Mouse (Mus musculus): Measurements from ENCODE around the gene Insm1. TPM values are rescaled to one million over a fixed set of nuclear protein-coding genes. Genes with fewer than 3 reads are reported as not detected.

Insm1 gene
- polyA plus RNA-seq, 1 experiment from 2014 or later: not detected

DNA sequence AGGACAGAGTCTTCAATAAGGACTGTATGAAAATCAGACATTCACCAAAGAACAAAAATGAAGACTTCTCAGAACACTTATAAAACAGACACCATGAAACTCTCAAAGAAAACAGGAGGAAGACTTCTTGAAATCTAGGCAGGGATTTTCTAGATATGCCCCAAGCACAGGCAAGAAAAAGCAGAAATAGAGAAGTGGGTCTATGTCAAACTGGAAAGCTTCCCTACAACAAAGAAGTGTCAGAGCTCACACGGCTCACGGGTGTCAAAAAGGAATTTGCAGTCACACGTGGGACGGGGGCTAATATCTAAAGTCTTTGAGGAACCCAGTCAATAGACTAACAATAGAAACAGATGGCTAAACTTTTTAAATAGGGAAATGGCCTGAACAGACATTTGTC, 10.8 kb upstream of the Insm1 start:
- Histone ChIP-seq H3K27me3 (ENCODE audit: control insufficient read depth, insufficient read depth, low read length) (peaks cover 23% of the 10 kb centered on the region), H3K9me3 (ENCODE audit: control insufficient read depth, low read length) (no peaks in the 10 kb centered on the region), H3K4me1 (ENCODE audit: control insufficient read depth in 2 of 2, insufficient read depth in 2 of 2, low read length in 2 of 2) (no peaks in the 10 kb centered on the region; a peak in 1 of 4 replicates), H3K4me2 (ENCODE audit: low read length) (no peak overlapping the region), H3K9ac (ENCODE audit: low read length) (no peak overlapping the region), H3K36me3 (ENCODE audit: control insufficient read depth, insufficient read depth, low read length) (no peaks in the 10 kb centered on the region), H3K27ac (replicated peaks in 1 of 2; ENCODE audit: control insufficient read depth in 1 of 2, insufficient read depth in 1 of 2, low read depth in 2 of 2, low read length in 2 of 2) (no peak overlapping the region), H3K4me3 (ENCODE audit: control insufficient read depth in 1 of 2, insufficient read depth in 1 of 2, low read depth in 1 of 2, low read length in 2 of 2) (no peak overlapping the region)
- ATAC-seq (ENCODE audit: insufficient number of reproducible peaks, insufficient read depth, low FRiP score, low read depth): no peak
- 53% methylated on average over 4 of the region's 4 CpGs for WGBS

DNA sequence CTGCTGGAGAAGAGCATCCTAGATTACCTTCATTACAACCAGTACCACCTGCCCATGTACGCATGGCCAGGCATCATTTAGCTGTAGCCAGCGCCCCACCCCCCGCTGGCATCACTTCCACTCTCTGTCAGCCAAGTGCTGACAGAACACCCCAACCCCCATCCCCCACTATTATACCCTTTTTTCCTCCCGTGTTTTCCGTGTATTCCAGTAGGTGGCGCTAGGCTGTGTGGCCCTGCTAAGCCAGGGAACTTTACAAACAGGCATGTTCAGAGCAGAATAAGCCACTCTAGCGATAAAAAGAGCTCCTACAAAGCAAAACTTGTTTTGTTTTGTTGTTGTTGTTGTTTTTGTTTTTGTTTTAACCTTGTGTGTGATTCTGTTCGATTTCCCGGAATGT, 7.0 kb upstream of the Insm1 start:
- H3K9ac ChIP-seq (ENCODE audit: low read length): no peak overlapping the region
- WGBS: under 1% methylated on average over 9 of the region's 9 CpGs
- no peaks in the 10 kb centered on the region for H3K9me3 ChIP-seq (ENCODE audit: control insufficient read depth, low read length)
- no peak overlapping the region for H3K27ac ChIP-seq (replicated peaks in 1 of 2; ENCODE audit: control insufficient read depth in 1 of 2, insufficient read depth in 1 of 2, low read depth in 2 of 2, low read length in 2 of 2)
- no peaks in the 10 kb centered on the region for H3K36me3 ChIP-seq (ENCODE audit: control insufficient read depth, insufficient read depth, low read length)
- ATAC-seq (ENCODE audit: insufficient number of reproducible peaks, insufficient read depth, low FRiP score, low read depth): no peak
- peaks cover 15% of the 10 kb centered on the region in 2 experiments for H3K4me1 ChIP-seq (ENCODE audit: control insufficient read depth in 2 of 2, insufficient read depth in 2 of 2, low read length in 2 of 2)
- H3K4me2 ChIP-seq (ENCODE audit: low read length): no peak overlapping the region
- no peak overlapping the region for H3K4me3 ChIP-seq (ENCODE audit: control insufficient read depth in 1 of 2, insufficient read depth in 1 of 2, low read depth in 1 of 2, low read length in 2 of 2)
- peaks cover 54% of the 10 kb centered on the region for H3K27me3 ChIP-seq (ENCODE audit: control insufficient read depth, insufficient read depth, low read length)

DNA sequence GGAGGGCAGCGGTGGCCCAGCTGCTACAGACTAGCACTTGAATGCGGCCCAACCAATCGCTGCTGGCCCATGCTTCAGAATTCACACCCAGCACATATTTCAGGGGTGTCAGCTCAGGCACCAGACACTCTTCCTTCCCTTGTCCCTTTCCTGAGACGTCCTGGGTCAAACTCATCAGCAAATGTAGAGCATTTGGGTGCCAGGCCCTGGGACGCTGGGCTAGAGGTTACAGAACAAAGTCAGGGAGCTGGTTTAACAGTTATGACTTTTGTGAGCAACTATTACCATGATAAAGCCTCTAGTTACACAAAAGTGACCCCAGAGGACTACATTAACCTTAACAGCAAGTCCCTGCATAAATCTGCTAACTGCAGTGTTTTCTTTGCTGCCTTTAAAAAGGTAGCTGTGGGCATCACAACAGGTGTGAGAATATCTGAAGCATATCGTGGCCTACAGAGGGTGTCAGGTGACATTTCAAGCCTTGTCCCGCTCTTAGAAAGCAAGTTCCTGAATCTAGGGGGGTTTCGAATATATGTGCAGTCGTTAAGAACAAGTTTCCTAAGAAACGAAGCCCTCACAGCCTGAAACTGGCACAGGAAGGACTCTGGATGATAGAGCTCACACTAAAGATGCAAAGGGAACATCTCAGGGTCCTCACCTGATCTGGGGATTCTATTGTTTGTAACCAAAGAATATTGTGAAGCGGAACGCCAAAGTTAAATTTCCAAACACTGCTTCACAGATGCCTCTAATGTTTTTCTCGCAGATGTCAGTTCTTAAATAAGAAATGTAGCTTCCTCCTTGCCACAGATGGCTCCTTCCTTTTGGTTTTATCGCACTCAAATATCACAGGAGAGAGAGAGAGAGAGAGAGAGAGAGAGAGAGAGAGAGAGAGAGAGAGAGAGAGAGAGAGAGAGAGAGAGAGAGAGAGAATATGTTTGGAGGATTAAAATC, 5.3 kb upstream of the Insm1 start:
- peaks cover 15 to 23% of the 10 kb centered on the region in 2 experiments for H3K4me1 ChIP-seq (ENCODE audit: control insufficient read depth in 2 of 2, insufficient read depth in 2 of 2, low read length in 2 of 2)
- WGBS: 24% methylated on average over 14 of the region's 14 CpGs
- H3K4me3 ChIP-seq (ENCODE audit: control insufficient read depth in 1 of 2, insufficient read depth in 1 of 2, low read depth in 1 of 2, low read length in 2 of 2): no peak overlapping the region
- no peak overlapping the region for H3K9ac ChIP-seq (ENCODE audit: low read length)
- ATAC-seq (ENCODE audit: insufficient number of reproducible peaks, insufficient read depth, low FRiP score, low read depth): no peak
- H3K4me2 ChIP-seq (ENCODE audit: low read length): no peak overlapping the region
- no peak overlapping the region for H3K27ac ChIP-seq (replicated peaks in 1 of 2; ENCODE audit: control insufficient read depth in 1 of 2, insufficient read depth in 1 of 2, low read depth in 2 of 2, low read length in 2 of 2)
- H3K9me3 ChIP-seq (ENCODE audit: control insufficient read depth, low read length): no peaks in the 10 kb centered on the region
- H3K36me3 ChIP-seq (ENCODE audit: control insufficient read depth, insufficient read depth, low read length): no peaks in the 10 kb centered on the region
- H3K27me3 ChIP-seq (ENCODE audit: control insufficient read depth, insufficient read depth, low read length): peaks cover 68% of the 10 kb centered on the region

DNA sequence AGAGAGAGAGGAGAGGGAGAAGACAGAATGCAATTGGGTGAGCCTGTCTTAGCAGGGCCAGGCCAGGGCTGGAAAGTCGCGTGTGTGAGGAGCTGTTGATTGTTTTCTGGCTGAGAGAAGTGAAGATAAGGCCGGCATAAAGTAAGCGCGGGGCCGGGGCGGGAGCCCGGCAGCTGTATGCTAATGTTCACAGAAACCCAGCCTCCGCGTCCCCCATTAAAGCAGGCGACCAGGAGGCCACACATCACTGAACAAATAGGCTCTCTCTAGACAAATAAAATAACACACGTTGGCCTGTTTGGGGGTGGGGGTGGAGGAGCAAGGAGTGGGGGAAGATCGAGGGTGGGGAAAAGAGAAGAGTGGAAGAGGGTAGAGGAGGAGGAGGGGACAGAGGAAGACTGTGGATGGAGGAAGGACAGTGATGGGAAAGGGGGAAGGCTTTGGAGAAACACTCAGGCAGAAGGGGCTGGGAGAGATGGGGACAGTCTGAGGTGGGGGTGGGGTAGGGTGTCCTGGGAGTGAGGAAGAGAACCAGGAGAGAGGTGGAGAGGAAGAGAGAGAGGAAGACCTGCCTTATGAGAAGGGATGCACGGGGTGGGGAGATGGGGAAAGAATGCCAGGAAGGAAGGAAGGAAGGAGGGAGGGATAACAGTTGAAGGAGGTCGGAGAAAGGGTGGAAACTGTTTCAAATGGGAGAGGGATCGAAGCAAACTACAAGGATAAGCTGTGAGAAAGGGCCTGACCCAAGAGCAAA, 4.3 kb upstream of the Insm1 start:
- peak overlapping the region in 1 of 2 experiments; percentile 41; a peak in 2 of 4 replicates for H3K4me3 ChIP-seq (ENCODE audit: control insufficient read depth in 1 of 2, insufficient read depth in 1 of 2, low read depth in 1 of 2, low read length in 2 of 2)
- peaks cover 15 to 32% of the 10 kb centered on the region in 2 experiments for H3K4me1 ChIP-seq (ENCODE audit: control insufficient read depth in 2 of 2, insufficient read depth in 2 of 2, low read length in 2 of 2)
- peak overlapping the region; percentile 66 for H3K4me2 ChIP-seq (ENCODE audit: low read length)

DNA sequence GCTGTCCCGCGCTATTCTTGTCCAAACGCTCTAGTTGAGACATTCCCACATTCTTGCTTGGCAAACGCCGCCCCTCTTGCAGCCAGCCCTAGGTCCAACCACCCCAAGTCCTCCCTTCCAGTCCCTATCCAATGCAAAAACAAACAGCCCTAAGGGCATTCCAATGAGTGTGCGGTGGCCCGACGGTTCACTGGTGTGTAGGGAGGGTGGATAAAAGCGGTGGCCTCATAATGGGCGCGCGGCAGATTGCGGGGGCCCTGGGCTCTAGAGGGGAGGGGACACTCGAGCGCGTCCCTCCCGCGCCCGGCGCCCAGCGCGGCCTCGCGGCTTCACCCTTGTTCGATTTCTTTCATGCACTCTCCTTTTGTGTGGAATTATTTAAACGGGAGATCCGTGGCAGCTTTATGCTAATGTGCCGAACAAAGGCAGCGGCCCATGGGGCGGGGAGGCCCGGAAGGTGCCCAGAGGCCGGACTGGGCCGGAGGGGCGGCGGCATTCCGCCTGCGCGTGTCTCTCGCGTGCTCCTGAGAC, 3.5 kb upstream of the Insm1 start:
- Histone ChIP-seq H3K4me3 (ENCODE audit: control insufficient read depth in 1 of 2, insufficient read depth in 1 of 2, low read depth in 1 of 2, low read length in 2 of 2) (peak overlapping the region; percentile 28 to 41), H3K27me3 (ENCODE audit: control insufficient read depth, insufficient read depth, low read length) (peaks cover 80% of the 10 kb centered on the region), H3K27ac (replicated peaks in 1 of 2; ENCODE audit: control insufficient read depth in 1 of 2, insufficient read depth in 1 of 2, low read depth in 2 of 2, low read length in 2 of 2) (no peak overlapping the region), H3K4me1 (ENCODE audit: control insufficient read depth in 2 of 2, insufficient read depth in 2 of 2, low read length in 2 of 2) (peaks cover 15 to 40% of the 10 kb centered on the region in 2 experiments), H3K36me3 (ENCODE audit: control insufficient read depth, insufficient read depth, low read length) (no peaks in the 10 kb centered on the region), H3K4me2 (ENCODE audit: low read length) (peak overlapping the region; percentile 66), H3K9me3 (ENCODE audit: control insufficient read depth, low read length) (no peaks in the 10 kb centered on the region), H3K9ac (ENCODE audit: low read length) (no peak overlapping the region)
- no peak for ATAC-seq (ENCODE audit: insufficient number of reproducible peaks, insufficient read depth, low FRiP score, low read depth)
- WGBS: under 1% methylated on average over 40 of the region's 40 CpGs

More for the DNA sequence above, 4.3 kb upstream of the Insm1 start:
- H3K36me3 ChIP-seq (ENCODE audit: control insufficient read depth, insufficient read depth, low read length): no peaks in the 10 kb centered on the region
- H3K9ac ChIP-seq (ENCODE audit: low read length): no peak overlapping the region
- H3K27me3 ChIP-seq (ENCODE audit: control insufficient read depth, insufficient read depth, low read length): peaks cover 75% of the 10 kb centered on the region
- H3K27ac ChIP-seq (replicated peaks in 1 of 2; ENCODE audit: control insufficient read depth in 1 of 2, insufficient read depth in 1 of 2, low read depth in 2 of 2, low read length in 2 of 2): no peak overlapping the region
- ATAC-seq (ENCODE audit: insufficient number of reproducible peaks, insufficient read depth, low FRiP score, low read depth): peak; percentile 41; the same call in 1 of the 2 replicates
- no peaks in the 10 kb centered on the region for H3K9me3 ChIP-seq (ENCODE audit: control insufficient read depth, low read length)
- WGBS: 2% methylated on average over 16 of the region's 16 CpGs

DNA sequence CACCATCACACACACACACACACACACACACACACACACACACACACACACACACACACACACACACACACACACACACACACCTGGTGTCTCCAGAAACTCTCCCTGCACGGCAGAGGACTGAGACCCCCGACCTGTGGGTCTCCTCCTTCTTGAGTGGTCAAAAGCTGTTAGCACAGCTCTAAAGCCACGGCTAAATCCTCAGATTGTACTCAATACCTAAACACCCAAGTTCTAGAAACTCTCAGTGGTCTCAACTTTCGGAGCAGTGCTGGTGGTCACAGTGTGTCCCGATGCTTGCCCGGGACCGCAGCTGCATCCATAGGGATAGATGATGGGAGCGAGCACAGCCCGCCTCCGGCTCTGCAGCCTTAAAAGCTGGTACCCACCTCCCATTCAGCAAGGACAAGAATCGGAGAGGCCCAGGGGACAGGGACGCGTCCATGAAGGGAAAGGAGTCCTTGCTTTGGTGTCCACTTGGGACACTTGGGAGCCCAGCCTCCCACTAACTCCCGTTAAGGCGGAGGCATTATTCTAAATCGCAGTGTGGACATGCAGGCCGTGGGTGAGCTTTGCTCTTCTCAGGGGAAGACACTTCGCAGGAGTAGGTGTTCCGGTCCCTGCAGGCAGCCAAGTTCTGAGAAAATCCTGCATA, 2.7 kb upstream of the Insm1 start:
- WGBS: 3% methylated on average over 19 of the region's 19 CpGs
- Histone ChIP-seq H3K4me1 (ENCODE audit: control insufficient read depth in 2 of 2, insufficient read depth in 2 of 2, low read length in 2 of 2) (peaks cover 15 to 44% of the 10 kb centered on the region in 2 experiments), H3K27ac (replicated peaks in 1 of 2; ENCODE audit: control insufficient read depth in 1 of 2, insufficient read depth in 1 of 2, low read depth in 2 of 2, low read length in 2 of 2) (no peak overlapping the region), H3K4me2 (ENCODE audit: low read length) (no peak overlapping the region), H3K9me3 (ENCODE audit: control insufficient read depth, low read length) (no peaks in the 10 kb centered on the region), H3K9ac (ENCODE audit: low read length) (no peak overlapping the region), H3K4me3 (ENCODE audit: control insufficient read depth in 1 of 2, insufficient read depth in 1 of 2, low read depth in 1 of 2, low read length in 2 of 2) (peak overlapping the region in 1 of 2 experiments; percentile 41; a peak in 1 of 4 replicates), H3K36me3 (ENCODE audit: control insufficient read depth, insufficient read depth, low read length) (no peaks in the 10 kb centered on the region), H3K27me3 (ENCODE audit: control insufficient read depth, insufficient read depth, low read length) (peaks cover 82% of the 10 kb centered on the region)
- ATAC-seq (ENCODE audit: insufficient number of reproducible peaks, insufficient read depth, low FRiP score, low read depth): no peak

DNA sequence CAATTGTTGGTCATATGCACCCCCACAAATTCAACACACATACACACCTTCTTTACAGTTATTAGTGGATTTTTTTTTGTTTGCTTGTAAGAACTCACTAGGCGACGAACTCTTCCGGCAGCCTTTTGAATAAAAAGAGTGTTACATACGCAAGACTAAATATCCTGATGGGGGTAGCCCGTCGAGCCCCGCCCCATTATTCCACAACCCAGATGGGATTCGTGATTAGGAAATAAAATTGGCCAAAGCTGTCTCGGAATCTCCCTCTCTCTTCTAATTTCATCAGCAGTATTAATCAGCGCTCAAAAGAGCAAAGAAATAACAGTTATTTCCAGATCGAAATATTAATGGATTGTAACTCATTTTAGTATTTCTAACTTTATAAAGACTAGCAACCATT, 1.9 kb upstream of the Insm1 start:
- no peak overlapping the region for H3K4me2 ChIP-seq (ENCODE audit: low read length)
- H3K4me1 ChIP-seq (ENCODE audit: control insufficient read depth in 2 of 2, insufficient read depth in 2 of 2, low read length in 2 of 2): peaks cover 15 to 44% of the 10 kb centered on the region in 2 experiments
- H3K4me3 ChIP-seq (ENCODE audit: control insufficient read depth in 1 of 2, insufficient read depth in 1 of 2, low read depth in 1 of 2, low read length in 2 of 2): no peak overlapping the region
- H3K36me3 ChIP-seq (ENCODE audit: control insufficient read depth, insufficient read depth, low read length): no peaks in the 10 kb centered on the region
- H3K9me3 ChIP-seq (ENCODE audit: control insufficient read depth, low read length): no peaks in the 10 kb centered on the region
- H3K27me3 ChIP-seq (ENCODE audit: control insufficient read depth, insufficient read depth, low read length): peaks cover 89% of the 10 kb centered on the region
- WGBS: 13% methylated on average over 11 of the region's 11 CpGs
- ATAC-seq (ENCODE audit: insufficient number of reproducible peaks, insufficient read depth, low FRiP score, low read depth): no peak
- H3K9ac ChIP-seq (ENCODE audit: low read length): no peak overlapping the region
- no peak overlapping the region for H3K27ac ChIP-seq (replicated peaks in 1 of 2; ENCODE audit: control insufficient read depth in 1 of 2, insufficient read depth in 1 of 2, low read depth in 2 of 2, low read length in 2 of 2)

All from heart, embryonic 14.5 days (tissue).